Mouse (Mus musculus): ENCODE results near the gene Mycbpap. TPM values are rescaled to one million over a fixed set of nuclear protein-coding genes. Genes with fewer than 3 reads are reported as not detected.

Gene Mycbpap
- polyA plus RNA-seq, 1 experiment, result 3.6 TPM

- peak in 1 of 2 experiments; percentile 24 for DNase-seq
- H3K4me1 ChIP-seq (ENCODE audit: control insufficient read depth, insufficient read depth, low read length), result peaks cover 25% of the 10 kb centered on the region
- H3K27ac ChIP-seq (ENCODE audit: insufficient read depth, low read length), result no peak overlapping the region
- TF ChIP-seq CTCF (IDR thresholded peaks at IDR 0.05; ENCODE audit: borderline replicate concordance, insufficient read depth, low read depth, low read length) (no peak), POLR2A (IDR thresholded peaks at IDR 0.05; ENCODE audit: borderline replicate concordance, insufficient read depth, low read length) (no peak)
- H3K27me3 ChIP-seq (ENCODE audit: control insufficient read depth, insufficient read depth, low read length), result no peaks in the 10 kb centered on the region; the same call in 1 of the 2 replicates
- WGBS, result 54% methylated on average over 11 of the region's 11 CpGs
- H3K4me3 ChIP-seq (replicated peaks; ENCODE audit: insufficient read depth, low read depth, low read length), result no peak overlapping the region
Measured at GRCm38 (mm10) chr11:94475722-94476121, 45.8 kb downstream of the Mycbpap start.

- Histone ChIP-seq H3K27ac (ENCODE audit: insufficient read depth, low read length) (no peak overlapping the region), H3K4me1 (ENCODE audit: control insufficient read depth, insufficient read depth, low read length) (peaks cover 23% of the 10 kb centered on the region)
- WGBS, result 3% methylated on average over 11 of the region's 11 CpGs
Measured at GRCm38 (mm10) chr11:94474544-94474910, 47.0 kb downstream of the Mycbpap start.

GRCm38 (mm10) chr11:94473707-94474543 is 47.6 kb downstream of the Mycbpap start, which contains the start of gene Cacna1g:
Gene Cacna1g (minus strand): TSS chr11:94474198.
- no peak within 1 kb of the TSS for H3K27ac ChIP-seq (ENCODE audit: insufficient read depth, low read length)
- H3K4me1 ChIP-seq (ENCODE audit: control insufficient read depth, insufficient read depth, low read length), result peaks cover 23% of the 10 kb centered on the region
- H3K4me3 ChIP-seq (replicated peaks; ENCODE audit: insufficient read depth, low read depth, low read length), result peak within 1 kb of the TSS; percentile 79
- WGBS, result 2% methylated on average over 58 of the region's 71 CpGs
- no peaks in the 10 kb centered on the region; the same call in 1 of the 2 replicates for H3K27me3 ChIP-seq (ENCODE audit: control insufficient read depth, insufficient read depth, low read length)
- TF ChIP-seq POLR2A (IDR thresholded peaks at IDR 0.05; ENCODE audit: borderline replicate concordance, insufficient read depth, low read length) (no peak), CTCF (IDR thresholded peaks at IDR 0.05; ENCODE audit: borderline replicate concordance, insufficient read depth, low read depth, low read length) (no peak)
- peak; percentile 85 to 87 for DNase-seq

More at GRCm38 (mm10) chr11:94474544-94474910, 47.0 kb downstream of the Mycbpap start:
- Histone ChIP-seq H3K27me3 (ENCODE audit: control insufficient read depth, insufficient read depth, low read length) (no peaks in the 10 kb centered on the region; the same call in 1 of the 2 replicates), H3K4me3 (replicated peaks; ENCODE audit: insufficient read depth, low read depth, low read length) (peak overlapping the region; percentile 79)
- TF ChIP-seq CTCF (IDR thresholded peaks at IDR 0.05; ENCODE audit: borderline replicate concordance, insufficient read depth, low read depth, low read length), result no peak
- TF ChIP-seq POLR2A (IDR thresholded peaks at IDR 0.05; ENCODE audit: borderline replicate concordance, insufficient read depth, low read length), result no peak
- DNase-seq, result no peak

- H3K4me3 ChIP-seq (replicated peaks; ENCODE audit: insufficient read depth, low read depth, low read length), result peak overlapping the region; percentile 79
- no peaks in the 10 kb centered on the region; the same call in 1 of the 2 replicates for H3K27me3 ChIP-seq (ENCODE audit: control insufficient read depth, insufficient read depth, low read length)
- peak in 1 of 2 experiments; percentile 50 for DNase-seq
- H3K4me1 ChIP-seq (ENCODE audit: control insufficient read depth, insufficient read depth, low read length), result peaks cover 23% of the 10 kb centered on the region
- H3K27ac ChIP-seq (ENCODE audit: insufficient read depth, low read length), result no peak overlapping the region
- TF ChIP-seq CTCF (IDR thresholded peaks at IDR 0.05; ENCODE audit: borderline replicate concordance, insufficient read depth, low read depth, low read length) (no peak), POLR2A (IDR thresholded peaks at IDR 0.05; ENCODE audit: borderline replicate concordance, insufficient read depth, low read length) (no peak)
- 3% methylated on average over 51 of the region's 52 CpGs for WGBS
Measured at GRCm38 (mm10) chr11:94472916-94473706, 48.4 kb downstream of the Mycbpap start.

- no peak for TF ChIP-seq POLR2A (IDR thresholded peaks at IDR 0.05; ENCODE audit: borderline replicate concordance, insufficient read depth, low read length)
- TF ChIP-seq CTCF (IDR thresholded peaks at IDR 0.05; ENCODE audit: borderline replicate concordance, insufficient read depth, low read depth, low read length), result no peak
- DNase-seq, result no peak
Measured at GRCm38 (mm10) chr11:94472585-94472915, 49.0 kb downstream of the Mycbpap start.

GRCm38 (mm10) chr11:94471740-94472584 is 49.6 kb downstream of the Mycbpap start:
- H3K27ac ChIP-seq (ENCODE audit: insufficient read depth, low read length), result no peak overlapping the region
- H3K4me1 ChIP-seq (ENCODE audit: control insufficient read depth, insufficient read depth, low read length), result peaks cover 11% of the 10 kb centered on the region
- TF ChIP-seq CTCF (IDR thresholded peaks at IDR 0.05; ENCODE audit: borderline replicate concordance, insufficient read depth, low read depth, low read length), result no peak
- TF ChIP-seq POLR2A (IDR thresholded peaks at IDR 0.05; ENCODE audit: borderline replicate concordance, insufficient read depth, low read length), result no peak
- no peak for DNase-seq
- WGBS, result 37% methylated on average over 17 of the region's 17 CpGs
- no peaks in the 10 kb centered on the region; the same call in 1 of the 2 replicates for H3K27me3 ChIP-seq (ENCODE audit: control insufficient read depth, insufficient read depth, low read length)
- peak overlapping the region; percentile 79 for H3K4me3 ChIP-seq (replicated peaks; ENCODE audit: insufficient read depth, low read depth, low read length)

More at GRCm38 (mm10) chr11:94472585-94472915, 49.0 kb downstream of the Mycbpap start:
- WGBS, result 5% methylated on average over 15 of the region's 15 CpGs
- H3K4me3 ChIP-seq (replicated peaks; ENCODE audit: insufficient read depth, low read depth, low read length), result peak overlapping the region; percentile 79
- H3K4me1 ChIP-seq (ENCODE audit: control insufficient read depth, insufficient read depth, low read length), result peaks cover 17% of the 10 kb centered on the region
- no peaks in the 10 kb centered on the region; the same call in 1 of the 2 replicates for H3K27me3 ChIP-seq (ENCODE audit: control insufficient read depth, insufficient read depth, low read length)
- H3K27ac ChIP-seq (ENCODE audit: insufficient read depth, low read length), result 0 out of 2 replicates have a peak overlapping the region, but pooled peaks have one; percentile 23

GRCm38 (mm10) chr11:94470391-94470790 is 51.2 kb downstream of the Mycbpap start:
- DNase-seq, result no peak
- TF ChIP-seq CTCF (IDR thresholded peaks at IDR 0.05; ENCODE audit: borderline replicate concordance, insufficient read depth, low read depth, low read length), result no peak
- TF ChIP-seq POLR2A (IDR thresholded peaks at IDR 0.05; ENCODE audit: borderline replicate concordance, insufficient read depth, low read length), result no peak
- 44% methylated on average over 7 of the region's 7 CpGs for WGBS
- no peak overlapping the region for H3K27ac ChIP-seq (ENCODE audit: insufficient read depth, low read length)
- H3K4me3 ChIP-seq (replicated peaks; ENCODE audit: insufficient read depth, low read depth, low read length), result no peak overlapping the region
- no peaks in the 10 kb centered on the region; the same call in 1 of the 2 replicates for H3K27me3 ChIP-seq (ENCODE audit: control insufficient read depth, insufficient read depth, low read length)
- peaks cover 10% of the 10 kb centered on the region for H3K4me1 ChIP-seq (ENCODE audit: control insufficient read depth, insufficient read depth, low read length)
